Mouse (Mus musculus): Measurements from ENCODE around the gene Necab3.

- TF ChIP-seq EP300 (IDR thresholded peaks at IDR 0.05; ENCODE audit: insufficient read depth, low read depth, low read length) (no peak), CTCF (IDR thresholded peaks at IDR 0.05; ENCODE audit: low read depth, low read length) (no peak)
Observed at GRCm38 (mm10) chr2:154510141-154510540, 48.5 kb downstream of the Necab3 start.
